Mouse (Mus musculus) regulatory T cell (primary cell): ENCODE measurements around the gene Snrk.

ENCODE experiments used
- in situ Hi-C: fragments of 300-600 bp; cut with MboI, MseI; formaldehyde crosslinking; loops from one replicate; pipeline ENCODE4 v1.15.1; 2025; ENCODE audit warnings: high pct_unique_total_duplicates

Snrk gene

DNA sequence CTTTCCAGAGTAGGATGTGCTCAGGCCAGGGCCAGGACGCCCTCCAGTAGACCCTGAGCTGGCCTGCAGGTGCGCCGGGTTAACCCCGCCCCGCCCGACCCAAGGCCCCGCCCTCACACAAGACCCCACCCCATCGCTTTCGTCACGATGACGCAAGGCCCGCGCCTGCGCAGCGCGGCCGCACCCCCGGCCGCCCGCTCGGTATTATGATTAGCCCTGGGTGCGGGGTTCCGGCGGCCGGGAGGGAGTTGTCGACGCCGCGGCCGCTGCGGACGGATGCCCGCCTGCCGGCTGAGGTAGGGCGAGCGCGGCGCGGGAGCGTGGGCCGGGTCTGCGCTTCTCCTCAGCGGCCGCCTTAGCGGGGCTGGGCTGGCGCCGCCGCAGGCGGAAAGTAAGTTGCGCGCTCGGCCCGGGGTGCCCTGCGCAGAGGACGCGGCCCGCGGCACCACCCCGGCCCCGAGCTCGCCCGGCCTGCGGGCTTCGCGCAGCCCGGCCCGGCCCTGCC lies at the start of gene Snrk:
Gene Snrk (plus strand): TSS at position 155 of the 505 bp plus-strand sequence.
- in situ Hi-C loops: loop anchor here (10.0 kb wide), 1 partner anchor 1038 kb away; the partner anchor contains the start of gene Clec3b

DNA sequence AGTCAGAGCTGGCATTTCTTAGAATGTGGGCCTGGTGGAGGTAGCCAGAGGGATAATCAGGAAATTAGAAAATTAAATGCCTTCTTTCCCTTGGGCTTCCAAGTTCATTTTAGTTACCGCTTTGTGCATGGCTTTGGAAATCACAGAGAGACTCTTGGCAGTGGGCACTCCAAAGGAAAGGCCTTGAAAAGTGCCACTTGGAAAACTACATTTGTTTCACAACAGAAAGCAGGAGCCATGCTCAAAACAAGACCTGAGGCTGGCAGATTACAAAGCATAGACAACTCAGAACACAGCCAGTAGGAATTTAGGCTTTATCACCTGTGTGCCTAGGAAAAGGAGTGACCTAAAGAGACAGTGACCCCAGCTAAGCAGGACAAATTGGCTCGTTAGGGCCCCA lies 49.4 kb upstream of the Snrk start:
- in situ Hi-C loops: no loop called here

GRCm38 (mm10) chr9:122069560-122070174 lies 47.4 kb upstream of the Snrk start:
- in situ Hi-C loops: no loop called here

DNA sequence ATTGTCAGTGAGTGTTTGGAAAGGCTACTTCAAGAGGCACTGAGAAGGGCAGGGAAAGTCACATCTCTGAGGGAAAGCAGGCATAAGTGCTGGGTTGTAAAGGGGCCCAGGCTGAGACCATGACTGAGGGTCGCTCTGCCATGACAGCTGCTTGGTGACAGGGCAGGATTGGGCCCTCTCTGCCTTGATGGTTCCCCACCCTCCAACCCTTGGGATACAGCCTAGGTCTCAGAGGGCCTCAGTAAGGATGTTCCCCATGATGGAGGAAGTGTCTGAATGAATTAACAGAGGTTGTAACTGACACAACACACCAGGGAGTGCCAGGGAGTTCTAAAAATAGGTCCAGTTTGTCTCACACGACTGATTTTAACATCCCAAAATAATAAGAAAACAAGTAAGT lies 43.1 kb upstream of the Snrk start:
- in situ Hi-C loops: no loop called here

DNA sequence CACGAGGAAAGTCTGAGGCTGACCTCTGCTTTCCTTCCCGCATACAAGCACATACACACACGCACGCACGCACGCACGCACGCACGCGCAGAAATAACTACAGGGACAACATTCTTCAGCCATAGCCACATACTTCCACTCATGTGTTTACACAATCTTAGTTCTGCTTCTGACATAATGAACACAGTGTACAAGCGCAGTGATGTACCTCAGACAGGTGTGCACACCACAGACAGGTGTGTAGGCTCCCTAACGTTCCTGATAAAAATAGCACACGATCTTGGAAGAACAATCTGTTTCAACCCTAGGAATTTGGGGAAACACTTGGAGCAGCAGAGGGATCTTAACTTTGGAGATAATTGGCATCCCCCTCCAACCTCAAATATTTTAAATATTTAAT lies 42.5 kb upstream of the Snrk start:
- in situ Hi-C loops: no loop called here

GRCm38 (mm10) chr9:122078456-122078855 lies 38.6 kb upstream of the Snrk start:
- in situ Hi-C loops: no loop called here

- in situ Hi-C loops: loop anchor here (5.0 kb wide), 1 partner anchor 59 kb away; no protein-coding TSS in a partner anchor
Measured at GRCm38 (mm10) chr9:122083698-122084097, 33.4 kb upstream of the Snrk start.

- in situ Hi-C loops: loop anchor here (5.0 kb wide), 1 partner anchor 58 kb away; no protein-coding TSS in a partner anchor
Measured at GRCm38 (mm10) chr9:122084175-122084574, 32.9 kb upstream of the Snrk start.

GRCm38 (mm10) chr9:122084636-122085035 lies 32.4 kb upstream of the Snrk start:
- in situ Hi-C loops: loop anchor here (5.0 kb wide), 1 partner anchor 58 kb away; no protein-coding TSS in a partner anchor

DNA sequence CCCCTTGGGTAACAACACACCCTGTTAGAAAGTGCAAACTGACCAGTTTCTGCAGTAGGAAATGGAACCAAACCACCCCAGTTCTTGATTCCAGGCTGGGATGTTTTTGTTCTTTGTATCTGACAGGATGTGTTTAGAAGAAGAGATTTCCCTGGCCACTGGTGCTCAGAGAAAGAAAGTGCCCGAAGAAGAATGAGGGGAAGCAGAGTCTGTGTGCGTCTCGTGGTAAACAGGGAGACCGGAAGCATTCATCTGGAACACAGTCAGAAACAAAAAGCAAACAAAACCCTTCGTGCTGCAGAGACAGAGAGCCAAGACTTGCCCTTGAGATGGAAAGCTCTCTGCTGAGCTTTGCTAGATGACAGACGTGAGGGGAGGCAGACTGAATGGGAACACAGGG lies 32.0 kb upstream of the Snrk start:
- in situ Hi-C loops: no loop called here

- in situ Hi-C loops: no loop called here
Measured at GRCm38 (mm10) chr9:122085550-122086205, 31.4 kb upstream of the Snrk start.

DNA sequence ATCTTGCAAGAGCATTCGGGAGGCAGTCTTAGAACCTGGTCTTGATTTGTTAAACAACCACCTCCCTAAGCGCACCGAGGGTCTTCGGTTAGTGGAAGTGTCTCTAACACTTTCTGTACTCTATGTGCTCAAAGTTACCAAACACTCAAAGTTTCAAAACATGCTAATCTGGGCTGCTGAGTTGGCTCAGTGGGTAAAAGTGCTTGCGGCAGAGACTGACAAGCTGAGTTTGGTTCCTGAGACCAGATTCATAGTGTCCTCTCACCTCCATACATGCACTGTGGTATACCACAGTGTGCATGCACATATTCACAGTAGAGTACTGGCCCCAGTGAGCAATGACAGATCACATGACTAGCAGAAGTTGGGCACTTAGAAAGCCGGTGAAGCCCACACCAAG lies 30.0 kb upstream of the Snrk start:
- in situ Hi-C loops: no loop called here

DNA sequence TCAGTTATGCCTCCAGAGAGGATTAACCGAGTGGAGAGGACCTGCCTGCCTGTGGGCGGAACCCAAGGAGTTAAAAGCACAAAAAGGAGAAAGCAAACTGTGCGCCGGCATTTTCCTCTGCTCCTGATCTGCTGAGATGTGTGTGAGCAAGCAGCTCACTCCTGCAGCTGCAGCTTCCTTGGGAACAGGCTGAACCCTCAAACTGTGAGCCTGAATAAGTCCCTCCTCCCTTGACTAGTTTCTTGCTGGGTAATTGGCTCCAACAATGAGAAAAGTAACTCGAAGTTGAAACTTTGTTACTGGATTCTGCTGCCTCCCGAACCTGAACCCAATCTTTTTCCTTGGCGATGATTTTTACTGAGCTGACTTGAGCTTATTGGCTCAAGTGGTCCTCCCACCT lies 25.9 kb upstream of the Snrk start:
- in situ Hi-C loops: no loop called here

DNA sequence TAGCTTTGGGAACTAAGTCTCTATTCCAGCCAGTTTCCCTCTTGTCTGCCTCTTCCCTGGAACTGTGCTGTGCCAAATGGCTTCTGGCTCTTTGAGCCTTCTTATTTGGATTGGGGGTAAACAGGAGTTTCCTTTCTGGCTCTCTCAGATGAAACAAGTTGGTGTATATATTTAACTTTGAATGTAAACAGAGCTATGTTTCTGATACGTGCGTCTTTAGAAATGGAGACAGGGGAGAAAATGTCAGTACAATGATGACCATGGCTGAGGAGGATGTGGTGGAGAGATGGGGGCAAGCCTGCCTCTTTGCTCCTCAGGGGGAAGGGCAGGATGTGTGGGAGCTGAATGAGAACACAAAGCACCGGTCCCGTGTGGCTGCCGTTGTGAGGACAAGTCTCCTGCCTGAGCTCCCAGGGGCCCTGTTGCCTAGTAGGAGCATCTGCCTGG lies 25.3 kb upstream of the Snrk start:
- in situ Hi-C loops: no loop called here

DNA sequence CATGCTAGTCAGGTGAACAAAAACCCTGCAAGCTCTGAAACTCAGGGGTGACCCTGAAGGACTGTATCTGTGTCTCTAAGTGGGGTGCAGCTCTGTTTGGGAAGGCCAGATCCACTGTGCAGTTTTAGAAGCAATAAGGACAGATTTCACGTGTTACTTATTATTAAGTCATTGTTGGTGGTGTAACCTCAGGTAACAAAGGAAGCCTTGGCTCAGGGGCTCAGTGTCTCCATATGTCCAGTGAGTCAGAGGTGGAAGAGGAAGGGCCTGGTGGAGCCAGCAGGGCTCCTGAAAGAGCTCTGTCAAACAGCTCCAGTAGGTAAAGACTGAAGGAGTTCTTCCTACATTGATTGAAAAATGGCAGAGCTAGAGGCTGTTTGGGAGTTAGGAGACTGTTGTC lies 22.9 kb upstream of the Snrk start:
- in situ Hi-C loops: no loop called here

DNA sequence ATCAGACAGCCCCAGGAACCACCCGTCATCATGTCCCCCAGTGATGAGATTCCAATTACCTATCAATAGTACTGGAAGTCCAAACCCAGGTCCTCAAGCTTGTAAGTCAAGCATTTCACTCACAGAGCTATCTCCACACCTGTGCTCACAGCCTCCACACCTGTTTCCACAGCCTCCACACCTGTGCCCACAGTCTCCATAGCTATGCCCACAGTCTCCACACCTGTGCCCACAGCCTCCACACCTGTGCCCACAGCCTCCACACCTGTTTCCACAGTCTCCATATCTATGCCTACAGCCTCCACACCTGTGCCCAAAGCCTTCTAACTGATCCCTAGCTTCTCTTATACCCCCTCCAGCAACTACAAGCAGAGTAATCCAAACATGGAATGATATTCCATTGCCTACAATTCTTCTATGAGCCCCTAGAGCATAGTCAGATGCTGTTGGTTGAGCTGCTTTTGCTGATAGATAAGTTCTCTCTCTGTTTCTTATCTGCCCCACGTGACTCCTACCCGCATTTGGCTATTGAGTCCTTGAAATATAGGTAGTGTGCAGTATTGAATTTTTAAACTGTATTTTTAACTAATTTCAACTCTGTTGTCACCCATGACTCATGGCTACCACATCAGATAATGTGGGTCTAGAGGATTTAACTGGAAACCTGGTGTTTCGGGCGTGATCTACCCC lies 20.1 kb upstream of the Snrk start:
- in situ Hi-C loops: no loop called here

- in situ Hi-C loops: no loop called here
Measured at GRCm38 (mm10) chr9:122097535-122097934, 19.5 kb upstream of the Snrk start.

- in situ Hi-C loops: no loop called here
Measured at GRCm38 (mm10) chr9:122100584-122101127, 16.4 kb upstream of the Snrk start.

- in situ Hi-C loops: no loop called here
Measured at GRCm38 (mm10) chr9:122101196-122101595, 15.9 kb upstream of the Snrk start.

GRCm38 (mm10) chr9:122103550-122104284 lies 13.3 kb upstream of the Snrk start:
- in situ Hi-C loops: no loop called here

- in situ Hi-C loops: no loop called here
Measured at GRCm38 (mm10) chr9:122104285-122104829, 12.7 kb upstream of the Snrk start.
